Comparison of ENCODE assay signal across 13 mouse cellular contexts in genomic region chr7:99674890-99675289, GRCm38 (mm10). TPM values are rescaled to one million over a fixed set of nuclear protein-coding genes. Genes with fewer than 3 reads are reported as not detected.
DNase-seq lines count a peak whose midpoint lies in the region; ATAC-seq lines count a peak whose summit lies in the region.
"Had no signal": no experiment of that assay in that cellular context is flagged by ENCODE, and none has a peak within 500 bp of the region (broad histone marks: within the 10 kb centered on the region; RNA-seq: fewer than 3 reads in every experiment).

No protein-coding gene starts in this region.

- H3K27me3 ChIP-seq in embryonic facial prominence, embryonic 14.5 days (replicated peaks; ENCODE audit: control insufficient read depth, insufficient read depth, low read length): no peaks in the 10 kb centered on the region
- no peaks in the 10 kb centered on the region for H3K27me3 ChIP-seq in embryonic facial prominence, embryonic 10.5 days (replicated peaks; ENCODE audit: low read depth, poor library complexity, severe bottlenecking)

- H3K9me3 ChIP-seq in embryonic facial prominence, embryonic 14.5 days (ENCODE audit: control insufficient read depth, low read length): no peaks in the 10 kb centered on the region
- no peaks in the 10 kb centered on the region for H3K9me3 ChIP-seq in embryonic facial prominence, embryonic 10.5 days

- H3K9ac ChIP-seq in embryonic facial prominence, embryonic 14.5 days (ENCODE audit: low read depth, low read length): no peak overlapping the region

- H3K4me1 ChIP-seq in embryonic facial prominence, embryonic 14.5 days (ENCODE audit: control insufficient read depth, insufficient read depth, low read length): no peaks in the 10 kb centered on the region
- H3K4me1 ChIP-seq in embryonic facial prominence, embryonic 10.5 days: peaks cover 5% of the 10 kb centered on the region; the same call in 1 of the 2 replicates

- 77% methylated on average over 3 of the region's 3 CpGs for WGBS in embryonic facial prominence, embryonic 14.5 days
- 81% methylated on average over 3 of the region's 3 CpGs for WGBS in embryonic facial prominence, embryonic 10.5 days

- no peak overlapping the region for H3K27ac ChIP-seq in embryonic facial prominence, embryonic 14.5 days (replicated peaks; ENCODE audit: low read depth, low read length)
- H3K27ac ChIP-seq in embryonic facial prominence, embryonic 10.5 days (replicated peaks): no peak overlapping the region

- DNase-seq in embryonic facial prominence, embryonic 14.5 days (ENCODE audit: low spot score): peak; percentile 16
- DNase-seq in embryonic facial prominence, embryonic 10.5 days (ENCODE audit: low spot score): no peak
- peak; percentile 92 for DNase-seq in layer of hippocampus, adult 9-11 months
- DNase-seq in layer of hippocampus, adult 18-20 months (ENCODE audit: low spot score in 2 of 2): no peak
- DNase-seq in 416B (ENCODE audit: low read depth): peak; percentile 96
- peak; percentile 44 for DNase-seq in lung, postnatal 36 days
- no peak for DNase-seq in adipocyte (ENCODE audit: low spot score)
- no peak for DNase-seq in gastrocnemius, adult 8-10 months (ENCODE audit: low spot score in 2 of 2)
- DNase-seq: embryo, embryonic 11 days had no signal

- no peak overlapping the region for H3K4me3 ChIP-seq in embryonic facial prominence, embryonic 14.5 days (ENCODE audit: low read depth, low read length)
- H3K4me3 ChIP-seq in embryonic facial prominence, embryonic 10.5 days: no peak overlapping the region

- H3K36me3 ChIP-seq in embryonic facial prominence, embryonic 14.5 days (ENCODE audit: control insufficient read depth, insufficient read depth, low read length): no peaks in the 10 kb centered on the region
- H3K36me3 ChIP-seq in embryonic facial prominence, embryonic 10.5 days (replicated peaks): no peaks in the 10 kb centered on the region

- no peak for ATAC-seq in embryonic facial prominence, embryonic 14.5 days (ENCODE audit: low read depth)

- H3K4me2 ChIP-seq in embryonic facial prominence, embryonic 14.5 days (ENCODE audit: low read depth, low read length): no peak overlapping the region

RNA-seq across cellular contexts. Expression of gene Slco2b1, which starts 36.2 kb away (rescaled TPM):
- 3.9 TPM in 2 replicates for polyA plus RNA-seq in embryonic facial prominence, embryonic 14.5 days (2014; fragmentation: Nextera tagmentation; extraction: Ambion mirVana)
- 1.2 and 1.7 TPM in 2 replicates for polyA plus RNA-seq in embryonic facial prominence, embryonic 10.5 days (2016; fragmentation: Nextera tagmentation; extraction: Ambion mirVana)
- 10 to 100 TPM; 11.9 to 12.2 TPM for total RNA-seq in layer of hippocampus, adult 18-20 months (2021)
- 1 to 10 TPM; 2.5 to 5.8 (median 4.3) TPM for total RNA-seq in gastrocnemius, adult 8-10 months (2022)
- total RNA-seq: MEL had no signal

RNA-seq across cellular contexts. Expression of gene Tpbgl, which starts 48.0 kb away (rescaled TPM):
- 2.0 and 2.5 TPM in 2 replicates for polyA plus RNA-seq in embryonic facial prominence, embryonic 14.5 days (2014; fragmentation: Nextera tagmentation; extraction: Ambion mirVana)
- polyA plus RNA-seq in embryonic facial prominence, embryonic 10.5 days (2016; fragmentation: Nextera tagmentation; extraction: Ambion mirVana): 0.55 and 0.60 TPM in 2 replicates
- 1 to 10 TPM; 5.5 to 6.3 TPM for total RNA-seq in layer of hippocampus, adult 18-20 months (2021)
- total RNA-seq in gastrocnemius, adult 8-10 months (2022): 10 to 100 TPM; 52.4 to 77.6 (median 63.1) TPM
- total RNA-seq: MEL had no signal

RNA-seq across cellular contexts. Expression of gene Olfr520, which starts 55.2 kb away (rescaled TPM):
- not detected in 2 replicates for polyA plus RNA-seq in embryonic facial prominence, embryonic 14.5 days (2014; fragmentation: Nextera tagmentation; extraction: Ambion mirVana)
- not detected in 2 replicates for polyA plus RNA-seq in embryonic facial prominence, embryonic 10.5 days (2016; fragmentation: Nextera tagmentation; extraction: Ambion mirVana)
- not detected for total RNA-seq in layer of hippocampus, adult 18-20 months (2021)
- total RNA-seq in gastrocnemius, adult 8-10 months (2022): under 1 TPM in 1 of 4 experiments, not detected in 3; 0.52 TPM
- total RNA-seq: MEL had no signal
- polyA plus RNA-seq: heart, embryonic 16.5 days; limb, embryonic 14.5 days; spleen, adult 2 months had no signal

Comparison
In these comparisons a context has a peak if more than half of its experiments do, and no peak if none do; other contexts are left out.
1. DNase-seq: peak in embryonic facial prominence, embryonic 14.5 days (single experiment), layer of hippocampus, adult 9-11 months (single experiment), 416B (single experiment) and lung, postnatal 36 days (single experiment); none in embryonic facial prominence, embryonic 10.5 days (single experiment), layer of hippocampus, adult 18-20 months (0 of 2), adipocyte (single experiment) and gastrocnemius, adult 8-10 months (0 of 2).
2. RNA of gene Tpbgl, which starts 48.0 kb away (total RNA-seq): 52.4 to 77.6 TPM in gastrocnemius, adult 8-10 months; 5.5 to 6.3 TPM in layer of hippocampus, adult 18-20 months; every median in the first group is over 4 times any median in the second.